Mouse (Mus musculus): Measurements from ENCODE around the gene Gm45021. TPM values are rescaled to one million over a fixed set of nuclear protein-coding genes. Genes with fewer than 3 reads are reported as not detected.
A peak's percentile ranks its signal among the peaks of the same experiment; 100 is the strongest.

The Gm45021 gene
- polyA plus RNA-seq, 1 experiment from 2014 or later = not detected

DNA sequence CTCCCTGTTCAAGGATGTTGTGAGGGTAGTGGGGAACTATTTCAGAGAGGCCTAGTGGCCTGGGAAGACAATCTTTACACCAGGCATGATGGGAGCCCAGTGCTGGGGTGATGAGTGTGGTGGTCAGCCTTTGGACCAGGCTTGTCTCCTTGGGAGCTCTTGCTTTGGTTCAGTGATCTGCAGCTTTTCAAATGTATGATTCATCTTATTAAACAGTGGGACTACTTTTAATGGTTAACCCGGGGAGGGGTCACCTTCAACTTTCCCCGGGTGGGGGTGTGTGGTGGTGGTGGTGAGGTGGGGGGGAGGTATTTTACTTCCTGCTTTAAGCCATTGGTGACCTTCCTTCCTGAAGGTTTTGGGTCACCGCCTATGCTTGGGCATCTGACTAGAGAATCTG lies 39.0 kb downstream of the Gm45021 start:
- H3K9ac ChIP-seq (ENCODE audit: low read length) = no peak overlapping the region
- no peaks in the 10 kb centered on the region for H3K9me3 ChIP-seq (ENCODE audit: control insufficient read depth, low read length)
- H3K27me3 ChIP-seq (ENCODE audit: control insufficient read depth, insufficient read depth, low read length) = peaks cover 30% of the 10 kb centered on the region
- DNase-seq (ENCODE audit: low spot score) (no peak), ATAC-seq (replicated peaks; ENCODE audit: low FRiP score) (no peak)
- no peak overlapping the region for H3K4me3 ChIP-seq (ENCODE audit: low read depth, low read length)
- H3K27ac ChIP-seq (ENCODE audit: low read depth, low read length) = no peak overlapping the region
- WGBS = 87% methylated on average over 3 of the region's 3 CpGs
- peaks cover 2% of the 10 kb centered on the region; the same call in 1 of the 2 replicates for H3K4me1 ChIP-seq (replicated peaks; ENCODE audit: control insufficient read depth, insufficient read depth, low read length)
- no peaks in the 10 kb centered on the region; the same call in 1 of the 2 replicates for H3K36me3 ChIP-seq (ENCODE audit: control insufficient read depth, insufficient read depth, low read length)
- H3K4me2 ChIP-seq (ENCODE audit: low read depth, low read length, severe bottlenecking) = no peak overlapping the region

DNA sequence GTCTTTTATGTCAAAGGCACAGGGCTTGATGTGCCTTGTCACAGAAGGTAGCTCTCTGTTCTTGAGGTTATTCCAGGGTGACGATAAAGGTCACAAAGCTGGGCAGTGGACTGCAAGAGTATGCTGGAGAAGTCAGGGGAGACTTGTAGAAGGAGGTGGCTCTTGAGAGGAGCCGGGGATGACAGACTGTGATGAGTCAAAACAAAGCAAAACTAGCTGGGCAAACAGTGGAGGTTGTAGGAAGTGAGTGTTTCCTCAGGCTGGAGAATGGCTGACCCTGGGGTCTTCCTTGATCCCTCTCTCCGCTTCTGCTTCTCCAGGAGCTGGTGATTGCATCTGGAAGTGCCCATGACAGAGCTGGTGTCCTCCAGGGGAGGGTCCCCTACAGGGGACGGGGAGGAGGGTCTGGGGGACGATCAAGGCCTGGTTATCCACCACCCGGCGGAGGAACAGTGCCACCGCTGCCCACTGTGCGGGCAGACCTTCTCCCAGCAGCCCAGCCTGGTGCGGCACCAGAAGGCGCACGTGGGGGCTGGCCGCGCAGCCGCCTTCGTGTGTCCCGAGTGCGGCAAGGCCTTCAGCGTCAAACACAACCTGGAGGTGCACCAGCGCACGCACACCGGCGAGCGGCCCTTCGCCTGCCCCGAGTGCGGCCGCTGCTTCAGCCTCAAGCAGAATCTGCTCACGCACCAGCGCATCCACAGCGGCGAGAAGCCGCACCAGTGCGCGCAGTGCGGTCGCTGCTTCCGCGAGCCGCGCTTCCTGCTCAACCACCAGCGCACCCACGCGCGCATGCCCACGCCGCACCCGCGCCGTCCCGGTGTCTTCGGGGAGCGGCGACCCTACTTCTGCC lies 39.6 kb downstream of the Gm45021 start:
- DNase-seq (ENCODE audit: low spot score) = peak; percentile 60
- Histone ChIP-seq H3K9me3 (ENCODE audit: control insufficient read depth, low read length) (no peaks in the 10 kb centered on the region), H3K4me2 (ENCODE audit: low read depth, low read length, severe bottlenecking) (peak overlapping the region; percentile 66), H3K36me3 (ENCODE audit: control insufficient read depth, insufficient read depth, low read length) (no peaks in the 10 kb centered on the region), H3K4me3 (ENCODE audit: low read depth, low read length) (peak overlapping the region; percentile 32), H3K9ac (ENCODE audit: low read length) (peak overlapping the region; percentile 43), H3K27me3 (ENCODE audit: control insufficient read depth, insufficient read depth, low read length) (peaks cover 30% of the 10 kb centered on the region), H3K27ac (ENCODE audit: low read depth, low read length) (no peak overlapping the region), H3K4me1 (replicated peaks; ENCODE audit: control insufficient read depth, insufficient read depth, low read length) (peaks cover 2% of the 10 kb centered on the region; the same call in 1 of the 2 replicates)
- peak; percentile 45; the same call in 1 of the 2 replicates for ATAC-seq (replicated peaks; ENCODE audit: low FRiP score)
- WGBS = 6% methylated on average over 54 of the region's 54 CpGs

DNA sequence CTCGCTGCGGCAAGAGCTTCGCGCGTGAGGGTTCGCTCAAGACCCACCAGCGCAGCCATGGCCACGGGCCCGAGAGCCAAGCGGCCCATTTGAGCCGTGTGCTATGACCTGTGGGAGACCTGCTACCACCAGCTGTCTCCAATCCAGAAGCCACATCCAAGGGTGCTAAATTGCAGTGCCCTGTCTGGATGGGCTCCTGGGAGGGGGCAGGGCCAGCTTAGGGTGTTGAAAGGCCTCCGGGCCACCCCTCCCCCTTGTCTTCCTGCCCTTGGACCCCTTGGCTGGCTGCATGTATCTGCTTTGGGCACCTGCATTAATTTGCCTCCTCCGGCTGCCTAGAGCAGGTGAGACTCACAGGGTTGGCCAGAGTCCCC lies 40.2 kb downstream of the Gm45021 start:
- H3K4me2 ChIP-seq (ENCODE audit: low read depth, low read length, severe bottlenecking) = peak overlapping the region; percentile 66
- peak overlapping the region; percentile 32 for H3K4me3 ChIP-seq (ENCODE audit: low read depth, low read length)
- H3K27ac ChIP-seq (ENCODE audit: low read depth, low read length) = no peak overlapping the region
- H3K9me3 ChIP-seq (ENCODE audit: control insufficient read depth, low read length) = no peaks in the 10 kb centered on the region
- peaks cover 2% of the 10 kb centered on the region; the same call in 1 of the 2 replicates for H3K4me1 ChIP-seq (replicated peaks; ENCODE audit: control insufficient read depth, insufficient read depth, low read length)
- H3K9ac ChIP-seq (ENCODE audit: low read length) = peak overlapping the region; percentile 43
- 25% methylated on average over 13 of the region's 13 CpGs for WGBS
- H3K27me3 ChIP-seq (ENCODE audit: control insufficient read depth, insufficient read depth, low read length) = peaks cover 30% of the 10 kb centered on the region
- H3K36me3 ChIP-seq (ENCODE audit: control insufficient read depth, insufficient read depth, low read length) = no peaks in the 10 kb centered on the region
- 0 out of 2 replicates have a peak, but pooled peaks have one; percentile 31 for ATAC-seq (replicated peaks; ENCODE audit: low FRiP score)
- no peak for DNase-seq (ENCODE audit: low spot score)

DNA sequence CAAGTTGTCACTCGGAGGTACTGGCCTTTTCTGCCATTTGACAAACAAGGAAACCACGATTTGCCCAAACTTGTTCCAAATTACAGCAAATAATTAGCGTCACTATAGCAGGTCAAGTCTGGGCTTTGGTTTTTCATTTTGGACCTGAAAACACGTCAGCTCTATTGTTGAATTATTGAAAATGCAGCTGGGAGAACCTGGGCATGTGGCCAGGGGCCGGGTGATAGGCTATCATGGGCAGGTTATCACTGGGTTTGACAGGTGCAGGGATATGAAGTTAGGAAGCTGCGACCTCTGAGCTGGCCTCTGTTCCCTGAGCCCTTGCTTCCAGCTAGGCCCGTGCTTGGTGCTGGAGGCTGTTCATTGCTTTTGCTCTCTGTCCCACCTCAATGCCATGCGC lies 41.4 kb downstream of the Gm45021 start:
- H3K9ac ChIP-seq (ENCODE audit: low read length) = no peak overlapping the region
- H3K4me1 ChIP-seq (replicated peaks; ENCODE audit: control insufficient read depth, insufficient read depth, low read length) = peaks cover 2% of the 10 kb centered on the region; the same call in 1 of the 2 replicates
- H3K9me3 ChIP-seq (ENCODE audit: control insufficient read depth, low read length) = no peaks in the 10 kb centered on the region
- no peaks in the 10 kb centered on the region for H3K36me3 ChIP-seq (ENCODE audit: control insufficient read depth, insufficient read depth, low read length)
- no peak overlapping the region for H3K4me2 ChIP-seq (ENCODE audit: low read depth, low read length, severe bottlenecking)
- DNase-seq (ENCODE audit: low spot score) (no peak), ATAC-seq (replicated peaks; ENCODE audit: low FRiP score) (no peak)
- H3K27ac ChIP-seq (ENCODE audit: low read depth, low read length) = no peak overlapping the region
- no peak overlapping the region for H3K4me3 ChIP-seq (ENCODE audit: low read depth, low read length)
- WGBS = 89% methylated on average over 8 of the region's 8 CpGs
- peaks cover 30% of the 10 kb centered on the region for H3K27me3 ChIP-seq (ENCODE audit: control insufficient read depth, insufficient read depth, low read length)

DNA sequence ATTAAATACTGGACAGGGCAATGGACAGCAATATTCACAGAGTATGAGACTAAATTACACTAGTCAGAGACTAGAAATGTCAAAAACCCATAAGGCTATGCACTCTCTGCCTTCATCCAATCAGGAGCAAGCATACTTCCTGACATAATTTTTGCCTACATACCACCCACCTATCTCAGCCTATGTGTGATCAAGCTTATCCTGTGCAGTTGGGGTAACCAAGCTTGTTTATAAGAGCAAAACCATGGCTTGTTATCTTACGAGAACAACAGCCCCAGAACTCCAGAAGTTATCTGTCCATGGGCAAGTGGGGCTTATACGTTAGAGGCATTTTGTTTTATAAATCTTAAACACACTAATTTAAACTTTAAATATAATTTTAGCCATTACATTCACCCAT lies 45.7 kb downstream of the Gm45021 start:
- ATAC-seq (replicated peaks; ENCODE audit: low FRiP score) (no peak), DNase-seq (ENCODE audit: low spot score) (no peak)
- peaks cover 3% of the 10 kb centered on the region; the same call in 1 of the 2 replicates for H3K27me3 ChIP-seq (ENCODE audit: control insufficient read depth, insufficient read depth, low read length)
- no peak overlapping the region for H3K4me3 ChIP-seq (ENCODE audit: low read depth, low read length)
- no peaks in the 10 kb centered on the region for H3K36me3 ChIP-seq (ENCODE audit: control insufficient read depth, insufficient read depth, low read length)
- 87% methylated on average over 2 of the region's 2 CpGs for WGBS
- no peaks in the 10 kb centered on the region for H3K9me3 ChIP-seq (ENCODE audit: control insufficient read depth, low read length)
- H3K9ac ChIP-seq (ENCODE audit: low read length) = no peak overlapping the region
- no peak overlapping the region for H3K4me2 ChIP-seq (ENCODE audit: low read depth, low read length, severe bottlenecking)
- no peaks in the 10 kb centered on the region for H3K4me1 ChIP-seq (replicated peaks; ENCODE audit: control insufficient read depth, insufficient read depth, low read length)
- H3K27ac ChIP-seq (ENCODE audit: low read depth, low read length) = no peak overlapping the region

DNA sequence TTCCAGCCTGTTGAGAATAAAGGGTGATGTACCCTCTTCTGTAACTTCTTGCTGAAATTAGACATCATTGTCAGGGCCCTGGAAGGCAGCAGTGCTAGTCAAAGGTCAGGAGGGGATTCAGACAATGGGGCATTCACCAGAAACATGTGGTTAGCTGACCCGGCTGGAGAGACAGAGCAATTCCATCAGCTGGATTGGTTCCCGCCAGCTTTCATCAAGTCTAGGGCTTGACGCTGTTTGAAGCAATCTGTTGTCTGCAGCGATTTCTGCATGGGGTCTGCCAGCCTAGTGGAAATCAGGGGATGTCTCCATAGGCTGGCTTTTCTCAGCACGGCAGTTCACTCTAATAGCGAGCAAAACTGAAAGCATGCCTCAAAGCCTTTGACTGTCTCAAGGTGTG lies 47.1 kb downstream of the Gm45021 start:
- 45% methylated on average over 6 of the region's 6 CpGs for WGBS
- DNase-seq (ENCODE audit: low spot score) (no peak), ATAC-seq (replicated peaks; ENCODE audit: low FRiP score) (no peak)
- H3K4me1 ChIP-seq (replicated peaks; ENCODE audit: control insufficient read depth, insufficient read depth, low read length) = no peaks in the 10 kb centered on the region
- H3K4me3 ChIP-seq (ENCODE audit: low read depth, low read length) = no peak overlapping the region
- no peaks in the 10 kb centered on the region for H3K36me3 ChIP-seq (ENCODE audit: control insufficient read depth, insufficient read depth, low read length)
- no peak overlapping the region for H3K9ac ChIP-seq (ENCODE audit: low read length)
- no peaks in the 10 kb centered on the region for H3K9me3 ChIP-seq (ENCODE audit: control insufficient read depth, low read length)
- no peaks in the 10 kb centered on the region for H3K27me3 ChIP-seq (ENCODE audit: control insufficient read depth, insufficient read depth, low read length)
- H3K27ac ChIP-seq (ENCODE audit: low read depth, low read length) = no peak overlapping the region
- H3K4me2 ChIP-seq (ENCODE audit: low read depth, low read length, severe bottlenecking) = no peak overlapping the region

DNA sequence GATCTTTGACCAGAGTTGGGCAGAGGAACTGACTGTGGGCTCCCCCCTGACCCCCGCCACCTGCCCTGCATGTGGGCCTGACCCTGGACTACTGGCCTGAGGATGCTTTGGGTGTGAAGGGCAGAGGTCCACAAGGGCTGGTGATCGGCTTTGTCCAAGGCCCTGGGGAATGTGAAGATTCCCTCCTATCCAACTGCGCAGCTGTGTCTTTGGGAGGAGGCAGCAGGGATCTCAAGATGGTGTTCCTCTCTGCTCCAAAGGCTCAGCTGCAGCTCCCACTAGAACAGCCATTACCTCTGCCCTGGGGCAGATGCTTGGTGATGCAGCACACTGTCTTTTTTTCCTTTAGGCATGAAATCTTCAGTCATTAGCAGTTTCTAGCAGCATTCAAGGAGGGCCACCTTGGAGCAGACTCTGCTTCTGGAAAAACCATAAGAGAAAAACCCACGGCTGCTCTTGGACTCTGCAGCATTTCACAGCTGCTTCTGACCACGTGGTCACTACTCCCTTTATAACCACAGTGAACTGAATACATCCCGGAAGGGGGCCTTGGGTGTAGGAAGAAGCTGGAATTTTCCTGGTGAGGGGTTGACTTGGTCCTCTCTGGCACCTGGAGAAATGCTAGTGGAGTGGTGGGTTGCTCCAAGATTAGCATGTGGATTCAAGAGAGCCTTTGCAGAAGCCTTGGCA lies 48.5 kb downstream of the Gm45021 start:
- H3K4me1 ChIP-seq (replicated peaks; ENCODE audit: control insufficient read depth, insufficient read depth, low read length) = no peaks in the 10 kb centered on the region
- DNase-seq (ENCODE audit: low spot score) = no peak
- ATAC-seq (replicated peaks; ENCODE audit: low FRiP score) = no peak
- H3K9ac ChIP-seq (ENCODE audit: low read length) = no peak overlapping the region
- 76% methylated on average over 6 of the region's 6 CpGs for WGBS
- no peaks in the 10 kb centered on the region for H3K27me3 ChIP-seq (ENCODE audit: control insufficient read depth, insufficient read depth, low read length)
- no peaks in the 10 kb centered on the region for H3K36me3 ChIP-seq (ENCODE audit: control insufficient read depth, insufficient read depth, low read length)
- H3K4me3 ChIP-seq (ENCODE audit: low read depth, low read length) = no peak overlapping the region
- H3K27ac ChIP-seq (ENCODE audit: low read depth, low read length) = no peak overlapping the region
- no peak overlapping the region for H3K4me2 ChIP-seq (ENCODE audit: low read depth, low read length, severe bottlenecking)
- no peaks in the 10 kb centered on the region for H3K9me3 ChIP-seq (ENCODE audit: control insufficient read depth, low read length)

DNA sequence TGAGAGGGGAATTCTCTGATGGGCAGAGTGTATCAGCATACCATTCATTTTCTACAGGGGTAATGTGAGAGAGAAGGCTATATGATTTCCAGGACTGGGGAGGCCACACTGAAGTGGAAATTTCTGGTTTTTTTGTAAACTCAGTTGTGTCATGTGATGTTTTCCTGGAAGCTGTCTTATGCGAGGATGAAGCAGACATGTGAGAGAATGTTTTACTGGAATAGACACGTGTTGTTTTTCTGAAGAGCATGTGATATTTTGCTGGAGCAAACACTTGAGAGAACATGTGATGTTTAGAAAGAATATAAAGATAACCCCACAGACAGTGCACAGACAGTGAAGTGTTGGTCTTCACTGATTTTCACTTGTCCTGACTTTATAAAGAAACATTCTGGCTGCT lies 49.1 kb downstream of the Gm45021 start:
- Histone ChIP-seq H3K4me1 (replicated peaks; ENCODE audit: control insufficient read depth, insufficient read depth, low read length) (no peaks in the 10 kb centered on the region), H3K4me3 (ENCODE audit: low read depth, low read length) (no peak overlapping the region), H3K4me2 (ENCODE audit: low read depth, low read length, severe bottlenecking) (no peak overlapping the region), H3K9ac (ENCODE audit: low read length) (no peak overlapping the region), H3K9me3 (ENCODE audit: control insufficient read depth, low read length) (no peaks in the 10 kb centered on the region), H3K27me3 (ENCODE audit: control insufficient read depth, insufficient read depth, low read length) (no peaks in the 10 kb centered on the region), H3K27ac (ENCODE audit: low read depth, low read length) (no peak overlapping the region), H3K36me3 (ENCODE audit: control insufficient read depth, insufficient read depth, low read length) (no peaks in the 10 kb centered on the region)
- ATAC-seq (replicated peaks; ENCODE audit: low FRiP score) (no peak), DNase-seq (ENCODE audit: low spot score) (no peak)
- 80% methylated on average over 2 of the region's 2 CpGs for WGBS

Measured in forebrain, embryonic 11.5 days (tissue).